Mouse (Mus musculus) T-helper 17 cell (primary cell): ENCODE measurements around the gene Cd180.

Source experiments
- in situ Hi-C, 2 experiments: fragments of 300-600 bp; cut with MboI, MseI; formaldehyde crosslinking; loops; 1 replicate in 1 of 2; 2 replicates in 1 of 2; pipeline ENCODE4 v1.15.1; 2025; ENCODE audit warnings: high pct_unique_total_duplicates in 2 of 2

Cd180 gene

DNA sequence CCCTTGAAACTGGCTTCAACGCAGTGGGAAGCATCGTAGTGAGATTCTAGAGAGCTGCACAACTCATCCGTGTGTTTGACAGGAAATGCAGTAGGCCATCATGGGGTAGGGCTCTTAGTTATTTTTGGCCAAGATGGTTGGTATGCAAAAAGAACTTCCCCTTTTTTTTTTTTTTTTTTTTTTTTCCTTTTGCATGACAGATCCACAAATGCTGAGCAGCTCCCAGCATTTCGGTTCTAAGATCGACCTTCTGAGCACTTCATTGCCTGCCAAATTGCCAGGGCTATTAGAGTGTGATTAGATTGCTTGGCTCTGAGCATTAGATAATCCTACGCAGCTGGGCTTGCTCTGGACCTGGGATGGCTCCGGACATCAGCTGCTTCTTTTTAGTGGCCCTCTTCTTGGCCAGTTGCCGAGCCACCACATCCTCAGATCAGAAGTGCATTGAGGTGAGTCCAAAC lies at the start of gene Cd180:
Gene Cd180 (plus strand): TSS at position 218 of the 461 bp plus-strand sequence.
- in situ Hi-C loops = loop anchor here in 1 of 2 experiments (10.0 kb wide), 1 partner anchor 221 kb away; no protein-coding TSS in a partner anchor

- in situ Hi-C loops = loop anchor here (5.0 to 25.0 kb wide), 5 partner anchors 52 to 1957 kb away; no protein-coding TSS in a partner anchor
Measured at GRCm38 (mm10) chr13:102644344-102644743, 49.0 kb upstream of the Cd180 start.

DNA sequence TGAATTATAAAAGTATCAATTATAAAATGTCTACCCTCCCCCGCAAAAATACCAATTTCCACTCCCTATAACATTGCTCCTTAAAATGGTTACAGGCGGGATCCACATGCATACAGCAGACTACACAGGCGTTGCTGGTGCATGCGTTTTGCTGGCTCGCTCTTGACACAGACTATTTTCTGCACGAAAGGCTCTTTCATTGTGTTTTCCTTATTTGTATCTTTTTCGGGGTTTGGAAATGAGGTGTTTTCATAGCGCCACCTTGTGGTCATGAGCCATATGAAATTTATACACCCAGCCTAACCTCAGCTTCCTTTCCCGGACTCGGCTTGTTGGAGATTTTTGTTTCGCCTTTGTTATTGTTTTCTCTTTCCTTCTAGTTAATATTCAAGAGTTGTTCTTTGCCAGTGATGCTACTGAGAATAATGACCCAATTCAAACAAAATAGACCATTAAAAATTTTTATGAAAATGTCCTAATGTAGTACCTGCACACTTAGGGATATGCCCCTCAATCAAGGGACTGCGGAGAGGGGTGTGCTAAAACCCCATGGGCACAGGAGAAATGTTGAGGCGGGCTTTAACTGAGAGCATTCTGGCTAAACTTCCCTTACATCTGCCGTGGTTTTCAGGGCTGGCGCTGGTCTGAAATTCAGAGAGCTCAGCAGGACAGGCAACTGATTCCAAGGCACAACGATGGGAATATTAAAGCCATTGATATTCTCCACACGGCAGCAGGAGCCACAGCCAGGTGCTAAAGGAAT lies 48.4 kb upstream of the Cd180 start:
- in situ Hi-C loops = loop anchor here (5.0 to 25.0 kb wide), 6 partner anchors 53 to 1958 kb away; no protein-coding TSS in a partner anchor

DNA sequence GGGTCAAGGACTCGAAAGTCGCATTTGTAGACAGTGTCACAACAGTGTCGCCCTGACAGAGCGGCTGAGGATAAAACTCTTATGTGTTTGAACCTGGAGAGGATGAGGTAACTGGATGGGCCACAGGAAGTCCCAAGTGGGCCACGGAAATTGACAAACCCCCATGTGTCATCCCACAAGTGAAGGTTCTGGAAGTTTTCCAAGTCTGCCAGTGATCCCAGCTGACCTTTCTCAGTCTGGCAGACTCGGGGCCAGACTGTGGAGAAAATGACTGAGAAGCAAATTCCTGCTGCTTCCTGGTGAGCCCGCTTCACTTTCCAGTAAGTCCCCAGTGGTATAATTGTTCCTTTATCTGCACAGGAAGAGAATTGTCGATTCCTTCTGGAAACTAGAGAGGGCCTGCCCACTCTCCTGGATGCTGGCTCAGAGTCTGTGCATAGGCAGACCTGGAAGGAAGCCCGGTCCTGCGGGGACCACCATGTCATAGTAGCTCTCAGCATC lies 47.0 kb upstream of the Cd180 start:
- in situ Hi-C loops = loop anchor here (5.0 to 25.0 kb wide), 4 partner anchors 272 to 1959 kb away; no protein-coding TSS in a partner anchor

DNA sequence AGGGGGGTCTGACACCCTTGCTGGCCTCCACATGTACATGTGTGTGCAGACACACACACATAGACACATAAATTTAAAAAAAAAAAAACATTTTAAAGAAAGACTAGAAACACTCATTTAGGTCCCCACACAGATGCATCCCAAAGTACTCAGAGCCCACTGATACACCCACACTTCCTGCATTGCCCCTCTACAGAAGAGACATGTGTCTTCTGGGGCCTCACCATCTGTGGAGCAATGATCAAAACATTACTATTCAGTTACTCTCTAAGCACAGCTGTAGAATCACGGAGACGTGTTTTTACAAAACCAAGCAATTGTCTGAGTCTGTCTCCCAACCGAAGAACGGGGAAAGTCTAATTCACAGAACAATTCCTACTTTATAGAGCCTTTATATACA lies 45.8 kb upstream of the Cd180 start:
- in situ Hi-C loops = loop anchor here (5.0 to 25.0 kb wide), 4 partner anchors 273 to 1960 kb away; no protein-coding TSS in a partner anchor

DNA sequence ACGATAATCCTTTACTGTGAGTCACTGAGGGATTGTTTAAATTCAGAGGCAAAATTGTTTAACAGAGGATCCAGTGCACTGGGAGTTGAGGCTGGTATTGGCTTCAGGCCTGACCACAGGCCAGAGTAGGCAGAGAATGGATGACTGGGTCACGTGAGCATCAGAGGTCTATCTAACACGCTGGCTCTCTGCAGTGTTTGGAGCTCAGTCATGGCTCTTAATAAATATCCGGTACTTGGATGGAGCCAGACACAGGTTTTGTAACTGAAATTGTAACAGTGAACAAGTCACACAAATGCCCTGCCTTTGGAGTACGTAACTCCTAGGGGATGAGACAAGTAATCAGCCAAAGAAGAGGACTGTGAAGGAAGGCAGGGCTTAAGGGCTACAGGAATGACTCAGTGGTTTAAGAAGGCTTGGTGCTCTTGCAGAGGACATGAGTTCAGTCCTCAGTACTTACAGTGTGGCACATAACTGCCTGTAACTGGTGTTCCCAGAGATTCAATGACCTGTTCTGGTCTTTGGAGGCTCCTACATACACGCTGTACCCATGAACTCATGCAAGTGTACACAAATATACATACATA lies 41.0 kb upstream of the Cd180 start:
- in situ Hi-C loops = loop anchor here in 1 of 2 experiments (5.0 kb wide), 1 partner anchor 1145 kb away; no protein-coding TSS in a partner anchor

GRCm38 (mm10) chr13:102655071-102655570 lies 38.2 kb upstream of the Cd180 start:
- in situ Hi-C loops = no loop called here

- in situ Hi-C loops = no loop called here
Measured at GRCm38 (mm10) chr13:102656153-102656690, 37.1 kb upstream of the Cd180 start.

DNA sequence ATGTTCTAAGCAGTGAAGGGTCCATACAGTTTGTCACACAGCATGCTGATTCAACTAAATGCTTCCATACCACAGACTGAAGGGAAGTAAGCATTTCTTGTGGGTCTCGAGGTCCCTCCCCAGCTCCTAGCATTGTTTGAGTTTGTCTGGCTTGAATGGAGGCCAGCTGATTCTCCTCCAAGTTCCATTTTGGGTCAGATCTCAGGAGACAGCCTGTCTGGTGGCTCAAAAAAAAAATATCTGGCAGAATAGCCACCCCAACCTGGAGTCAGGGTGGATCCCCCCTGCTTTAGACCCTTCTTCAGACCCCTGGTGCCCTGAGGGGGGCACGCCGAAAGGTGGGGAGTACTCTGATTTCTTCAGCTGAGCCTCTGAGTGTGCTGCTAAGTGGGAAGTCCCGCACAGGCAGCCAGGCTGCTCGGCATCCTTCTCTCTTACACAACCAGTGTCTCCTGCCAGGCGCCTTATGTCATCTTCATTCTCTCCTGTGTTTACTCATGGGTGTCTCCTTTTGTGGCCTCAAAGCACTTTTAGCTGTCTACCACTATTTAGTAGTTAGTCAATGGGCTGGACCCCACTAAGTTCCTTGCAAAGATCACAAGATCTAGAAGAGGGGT lies 35.0 kb upstream of the Cd180 start:
- in situ Hi-C loops = no loop called here

DNA sequence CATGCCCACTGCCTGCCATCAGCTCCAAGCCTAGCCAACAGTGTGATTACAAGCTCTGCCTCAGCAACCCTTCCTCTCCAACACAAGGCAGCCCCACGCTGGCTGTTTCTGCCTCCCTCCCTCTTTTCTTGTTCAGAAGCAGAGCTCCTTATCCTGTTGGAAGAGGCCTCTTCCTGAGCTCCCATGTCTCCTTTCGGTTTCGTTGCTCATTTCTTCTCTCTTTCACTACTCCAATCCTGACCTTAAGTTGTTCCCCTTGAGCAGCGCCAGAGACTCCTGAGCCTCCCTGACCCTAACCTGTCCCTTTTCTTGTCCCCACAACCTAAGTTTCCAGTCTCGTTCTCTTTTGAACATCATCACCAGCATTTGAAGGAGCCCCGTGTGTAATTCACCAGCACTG lies 29.3 kb upstream of the Cd180 start:
- in situ Hi-C loops = no loop called here

GRCm38 (mm10) chr13:102664843-102665587 lies 28.3 kb upstream of the Cd180 start:
- in situ Hi-C loops = no loop called here

DNA sequence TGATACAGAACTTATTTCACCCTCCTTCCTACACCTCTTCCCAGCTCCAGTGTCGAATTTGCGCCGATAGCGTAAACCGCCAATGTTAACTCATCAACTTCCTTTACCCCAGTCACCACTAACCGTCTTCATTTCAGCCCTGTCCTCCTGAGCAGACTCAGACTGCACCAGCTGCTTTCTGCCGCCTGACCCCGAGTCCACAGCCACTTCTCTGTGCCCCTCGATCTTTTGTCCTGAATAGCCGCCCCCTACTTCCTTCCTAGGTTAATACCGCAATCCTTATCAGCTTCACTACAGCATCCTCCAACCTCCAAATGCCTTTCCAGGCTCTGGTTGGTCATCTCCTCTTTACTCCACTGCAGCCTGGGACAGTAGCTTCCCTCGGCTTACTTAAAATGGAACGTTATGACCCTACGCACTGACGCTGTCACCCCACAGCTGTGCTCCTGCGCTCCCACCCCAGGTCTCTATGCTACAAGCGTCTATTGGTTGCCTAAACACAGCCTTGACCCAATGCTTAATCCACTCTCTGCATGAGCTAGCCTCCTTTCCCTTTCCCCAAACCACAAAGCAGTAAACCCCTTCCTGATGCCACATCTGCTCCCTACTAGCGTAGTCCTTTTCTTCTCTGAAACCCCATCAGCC lies 27.6 kb upstream of the Cd180 start:
- in situ Hi-C loops = no loop called here

- in situ Hi-C loops = no loop called here
Measured at GRCm38 (mm10) chr13:102666233-102666614, 27.1 kb upstream of the Cd180 start.

DNA sequence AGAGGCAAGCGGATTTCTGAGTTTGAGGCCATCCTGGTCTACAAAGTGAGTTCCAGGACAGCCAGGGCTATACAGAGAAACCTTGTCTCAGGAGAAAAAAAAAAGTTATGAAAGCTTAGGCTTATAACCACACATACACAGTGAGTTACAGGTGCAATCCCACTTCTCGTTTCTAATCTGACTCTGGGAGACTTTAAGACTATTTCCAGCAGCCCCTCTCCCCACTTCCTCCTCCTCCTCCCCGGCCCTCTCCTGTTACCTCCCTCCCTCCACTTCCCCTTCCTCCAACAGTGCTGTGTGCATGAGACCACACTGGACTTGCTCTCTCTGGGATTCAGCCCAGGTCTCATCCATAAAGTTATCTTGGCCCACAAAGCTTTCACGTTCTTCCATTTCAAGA lies 26.6 kb upstream of the Cd180 start:
- in situ Hi-C loops = no loop called here

DNA sequence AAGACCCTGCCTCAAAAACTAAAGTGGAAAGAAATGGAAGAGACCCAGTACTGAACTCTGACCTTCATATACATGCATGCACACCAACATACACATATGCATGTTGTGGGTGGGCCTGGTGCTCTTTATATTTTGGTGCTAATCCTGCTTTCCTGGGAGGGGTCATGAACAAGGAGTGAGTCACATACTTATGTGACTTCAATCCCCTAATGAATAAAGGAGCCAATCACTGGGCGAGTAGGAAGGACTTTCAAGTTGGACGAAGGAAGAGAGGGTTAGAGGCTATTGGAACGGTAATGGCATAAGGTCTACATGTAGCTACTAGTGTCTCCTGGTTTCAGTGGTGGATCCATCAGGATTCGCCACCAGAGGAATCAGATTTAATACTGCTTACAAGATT lies 26.0 kb upstream of the Cd180 start:
- in situ Hi-C loops = no loop called here

GRCm38 (mm10) chr13:102667842-102668241 lies 25.5 kb upstream of the Cd180 start:
- in situ Hi-C loops = no loop called here

- in situ Hi-C loops = no loop called here
Measured at GRCm38 (mm10) chr13:102668933-102669332, 24.4 kb upstream of the Cd180 start.

- in situ Hi-C loops = loop anchor here in 1 of 2 experiments (10.0 kb wide), 1 partner anchor 425 kb away; no protein-coding TSS in a partner anchor
Measured at GRCm38 (mm10) chr13:102669522-102670256, 23.7 kb upstream of the Cd180 start.

GRCm38 (mm10) chr13:102670503-102670902 lies 22.9 kb upstream of the Cd180 start:
- in situ Hi-C loops = loop anchor here in 1 of 2 experiments (10.0 kb wide), 1 partner anchor 424 kb away; no protein-coding TSS in a partner anchor
